Mouse (Mus musculus) stomach, postnatal 0 days (tissue): ENCODE data around the gene Prkd3.

Source experiments
- CTCF ChIP-seq: IDR thresholded peaks from 2 replicates; pipeline ENCODE4 v1.5.1; 2016; ENCODE audit warnings: antibody characterized with exemption, low read depth, mild to moderate bottlenecking, moderate library complexity
- EP300 ChIP-seq: optimal IDR thresholded peaks from 2 replicates; pipeline ENCODE3; 2016; ENCODE audit warnings: antibody characterized with exemption

DNA sequence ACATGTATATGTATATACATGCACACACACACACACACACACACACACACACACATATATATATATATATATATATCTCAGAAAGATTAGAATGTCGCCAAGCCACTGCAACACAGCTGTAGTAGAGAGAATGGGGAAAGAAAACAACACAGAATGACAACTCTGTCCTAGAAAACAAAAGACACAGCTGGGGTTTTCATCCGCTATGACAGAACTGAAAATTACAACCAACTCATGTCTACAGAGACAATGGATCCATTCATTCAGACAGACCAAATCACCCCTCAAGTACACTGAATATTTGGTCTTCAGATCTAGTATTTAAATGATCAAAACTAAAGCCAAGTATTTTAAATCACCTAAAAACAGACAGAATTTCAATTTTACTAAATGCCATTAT lies 26.9 kb downstream of the Prkd3 start:
- TF ChIP-seq CTCF (no peak), EP300 (no peak)
